Mouse (Mus musculus) stomach, postnatal 0 days (tissue): ENCODE data around the gene Ggt5. TPM values are rescaled to one million over a fixed set of nuclear protein-coding genes. Genes with fewer than 3 reads are reported as not detected.

Experiments used
- ATAC-seq: fragments of 200-750 bp; cut with Nextera tagmentation; 2 replicates; pipeline ENCODE4 v1.8.0; 2017; ENCODE audit not compliant: low FRiP score, low TSS enrichment
- DNase-seq: peaks from one replicate; pipeline ENCODE4 v3.0.0-alpha.2; 2016; ENCODE audit warnings: low spot score
- H3K27ac ChIP-seq: fragments of 300-500 bp; sonication (generic); replicated peaks from 2 replicates; pipeline ENCODE4 v1.5.1; 2014; ENCODE audit warnings: mild to moderate bottlenecking, control low read depth
- H3K27me3 ChIP-seq: fragments of 300-500 bp; sonication (generic); 2 replicates; pipeline ENCODE4 v1.6.1; 2014; ENCODE audit warnings: low read length; ENCODE audit not compliant: control insufficient read depth, insufficient read depth
- H3K36me3 ChIP-seq: fragments of 300-500 bp; sonication (generic); 2 replicates; pipeline ENCODE4 v1.6.1; 2014; ENCODE audit warnings: low read length, mixed read lengths; ENCODE audit not compliant: control insufficient read depth, insufficient read depth
- H3K4me1 ChIP-seq: fragments of 300-500 bp; sonication (generic); replicated peaks from 2 replicates; pipeline ENCODE4 v1.6.1; 2014; ENCODE audit warnings: antibody characterized with exemption; ENCODE audit not compliant: control insufficient read depth, insufficient read depth
- H3K4me2 ChIP-seq: fragments of 300-500 bp; sonication (generic); replicated peaks from 2 replicates; pipeline ENCODE4 v1.6.1; 2014; ENCODE audit warnings: low read depth, mild to moderate bottlenecking, control low read depth, moderate library complexity
- H3K4me3 ChIP-seq: fragments of 300-500 bp; sonication (generic); 2 replicates; pipeline ENCODE4 v1.5.1; 2014; ENCODE audit warnings: low read depth, low read length, control low read depth
- H3K9ac ChIP-seq: fragments of 300-500 bp; sonication (generic); 2 replicates; pipeline ENCODE4 v1.6.1; 2014; ENCODE audit warnings: mild to moderate bottlenecking, low read length, control low read depth, mixed read lengths
- H3K9me3 ChIP-seq: fragments of 300-500 bp; sonication (generic); 2 replicates; pipeline ENCODE4 v1.6.1; 2016; ENCODE audit warnings: low read length; ENCODE audit not compliant: control insufficient read depth
- CTCF ChIP-seq: IDR thresholded peaks from 2 replicates; pipeline ENCODE4 v1.5.1; 2016; ENCODE audit warnings: antibody characterized with exemption, low read depth, mild to moderate bottlenecking, moderate library complexity
- EP300 ChIP-seq: optimal IDR thresholded peaks from 2 replicates; pipeline ENCODE3; 2016; ENCODE audit warnings: antibody characterized with exemption
- WGBS: fragments of 180-500 bp; shearing (Covaris S2); extraction: QIAGEN DNeasy Blood & Tissue Kit; methylation state at CpG from one replicate; pipeline ENCODE4 v1.1.7; 2014; 5-methylcytosine and 5-hydroxymethylcytosine counted together
- polyA plus RNA-seq: library from polyadenylated mRNA; unstranded; fragments of >200 nt; fragmentation: Nextera tagmentation; extraction: Ambion mirVana; gene quantifications from 2 replicates; pipeline ENCODE4 v1.2.1, GENCODE M21; 2015

Ggt5 gene
- polyA plus RNA-seq, 1 experiment from 2014 or later = 2.8 TPM

DNA sequence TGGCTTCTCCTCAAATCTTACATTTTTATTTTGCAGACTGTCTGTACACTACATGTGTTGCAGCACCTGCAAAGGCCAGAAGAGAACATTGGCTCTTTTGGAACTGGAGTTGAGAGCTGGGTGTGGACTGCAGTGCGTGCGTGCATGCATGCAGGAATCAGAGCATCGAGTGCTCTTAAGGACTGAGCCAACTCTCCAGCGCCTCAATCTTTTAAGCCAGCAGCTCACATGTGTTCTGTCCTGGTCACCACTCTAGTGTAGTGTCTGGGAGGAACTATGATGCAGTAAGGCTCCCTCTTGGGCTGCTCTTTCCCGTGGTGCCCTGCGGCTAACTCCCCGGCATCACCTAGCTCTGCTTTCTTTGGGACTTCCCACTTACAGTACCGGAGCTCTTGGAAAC lies 56.5 kb downstream of the Ggt5 start:
- ATAC-seq (no peak), DNase-seq (no peak)

DNA sequence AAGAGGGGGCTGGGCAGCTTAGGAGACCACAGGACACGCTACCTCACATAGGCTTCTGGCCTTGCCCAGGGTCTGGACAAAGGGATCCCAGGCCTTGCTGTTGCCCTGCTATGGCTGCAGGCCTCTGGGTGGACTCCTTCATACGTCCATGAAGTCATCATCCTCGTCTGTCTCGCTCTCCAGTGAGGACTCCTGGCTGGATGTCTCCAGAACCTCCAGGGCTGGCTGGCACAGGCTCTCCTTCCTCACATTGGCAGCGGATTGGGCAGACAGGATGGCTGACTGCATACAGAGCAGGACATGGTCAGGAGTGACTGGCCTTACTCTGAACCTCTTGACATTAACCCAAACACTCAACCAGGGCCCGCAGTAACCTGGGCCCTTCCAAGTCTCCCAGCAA lies 57.3 kb downstream of the Ggt5 start:
- no peak for TF ChIP-seq CTCF
- TF ChIP-seq EP300 = no peak
- Histone ChIP-seq H3K4me1 (no peaks in the 10 kb centered on the region; the same call in 1 of the 2 replicates), H3K27me3 (no peaks in the 10 kb centered on the region), H3K4me2 (no peak overlapping the region), H3K9me3 (no peaks in the 10 kb centered on the region), H3K27ac (peak overlapping the region; percentile 59; the same call in 1 of the 2 replicates), H3K4me3 (no peak overlapping the region), H3K9ac (no peak overlapping the region), H3K36me3 (peaks cover 19% of the 10 kb centered on the region)
- ATAC-seq = no peak
- 86% methylated on average over 6 of the region's 6 CpGs for WGBS
- no peak for DNase-seq

More for the DNA sequence above, 56.5 kb downstream of the Ggt5 start:
- H3K4me2 ChIP-seq = no peak overlapping the region
- no peaks in the 10 kb centered on the region for H3K27me3 ChIP-seq
- TF ChIP-seq CTCF = no peak
- TF ChIP-seq EP300 = no peak
- H3K4me3 ChIP-seq = no peak overlapping the region
- H3K9ac ChIP-seq = no peak overlapping the region
- 90% methylated on average over 8 of the region's 8 CpGs for WGBS
- no peaks in the 10 kb centered on the region; the same call in 1 of the 2 replicates for H3K4me1 ChIP-seq
- H3K9me3 ChIP-seq = no peaks in the 10 kb centered on the region
- H3K36me3 ChIP-seq = peaks cover 11% of the 10 kb centered on the region
- no peak overlapping the region for H3K27ac ChIP-seq

DNA sequence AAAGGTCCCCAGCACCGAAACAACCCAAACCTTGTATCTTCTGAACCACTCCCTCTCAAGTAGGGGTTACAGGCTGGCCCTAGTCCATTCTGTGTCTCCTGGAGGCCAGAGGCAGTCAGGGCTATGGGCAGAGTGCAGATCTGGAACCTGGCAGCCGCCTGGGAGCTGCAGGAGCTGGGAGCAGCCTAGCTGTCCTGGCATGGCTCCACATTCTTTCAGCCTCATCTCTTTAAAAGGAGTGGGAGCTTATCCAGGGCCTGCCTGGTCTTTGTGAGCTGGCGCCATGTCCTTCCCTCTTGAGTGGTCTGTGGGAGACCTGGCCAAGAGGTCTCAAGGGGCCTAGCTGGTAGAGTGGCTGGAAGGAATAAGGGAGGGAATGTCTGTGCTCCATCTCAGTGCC lies 58.2 kb downstream of the Ggt5 start:
- no peak for DNase-seq
- no peak overlapping the region for H3K4me3 ChIP-seq
- H3K4me2 ChIP-seq = no peak overlapping the region
- no peak overlapping the region for H3K9ac ChIP-seq
- WGBS = 46% methylated on average over 3 of the region's 3 CpGs
- H3K27me3 ChIP-seq = no peaks in the 10 kb centered on the region
- no peaks in the 10 kb centered on the region; the same call in 1 of the 2 replicates for H3K4me1 ChIP-seq
- no peaks in the 10 kb centered on the region for H3K9me3 ChIP-seq
- H3K36me3 ChIP-seq = peaks cover 28% of the 10 kb centered on the region
- TF ChIP-seq CTCF = no peak
- no peak for TF ChIP-seq EP300
- peak; percentile 33; the same call in 1 of the 2 replicates for ATAC-seq
- H3K27ac ChIP-seq = peak overlapping the region; percentile 86

DNA sequence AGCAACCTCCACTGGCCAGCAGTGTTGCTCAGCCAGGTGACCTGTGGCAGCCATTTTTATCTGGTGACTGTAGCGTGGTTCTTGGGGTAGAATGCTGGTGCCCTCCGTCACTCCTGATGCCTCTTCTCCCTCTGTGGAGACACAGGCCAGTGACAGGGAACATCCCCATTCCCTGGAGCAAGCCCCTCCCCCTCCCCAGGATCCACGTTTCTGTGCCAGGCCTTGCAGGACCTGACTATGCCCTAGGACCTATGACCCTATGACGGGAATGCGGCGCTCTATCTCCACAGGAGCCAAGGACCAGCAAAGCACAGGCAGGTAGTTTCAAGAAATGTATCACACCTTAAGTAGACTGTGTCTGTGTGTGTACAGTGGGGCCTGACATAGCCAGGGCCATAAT lies 59.0 kb downstream of the Ggt5 start:
- TF ChIP-seq EP300 (no peak), CTCF (no peak)
- H3K27me3 ChIP-seq = no peaks in the 10 kb centered on the region
- H3K4me2 ChIP-seq = no peak overlapping the region
- no peak overlapping the region for H3K9ac ChIP-seq
- ATAC-seq (no peak), DNase-seq (no peak)
- no peaks in the 10 kb centered on the region; the same call in 1 of the 2 replicates for H3K4me1 ChIP-seq
- H3K36me3 ChIP-seq = peaks cover 33% of the 10 kb centered on the region
- no peaks in the 10 kb centered on the region for H3K9me3 ChIP-seq
- peak overlapping the region; percentile 86 for H3K27ac ChIP-seq
- H3K4me3 ChIP-seq = no peak overlapping the region
- 79% methylated on average over 6 of the region's 6 CpGs for WGBS

DNA sequence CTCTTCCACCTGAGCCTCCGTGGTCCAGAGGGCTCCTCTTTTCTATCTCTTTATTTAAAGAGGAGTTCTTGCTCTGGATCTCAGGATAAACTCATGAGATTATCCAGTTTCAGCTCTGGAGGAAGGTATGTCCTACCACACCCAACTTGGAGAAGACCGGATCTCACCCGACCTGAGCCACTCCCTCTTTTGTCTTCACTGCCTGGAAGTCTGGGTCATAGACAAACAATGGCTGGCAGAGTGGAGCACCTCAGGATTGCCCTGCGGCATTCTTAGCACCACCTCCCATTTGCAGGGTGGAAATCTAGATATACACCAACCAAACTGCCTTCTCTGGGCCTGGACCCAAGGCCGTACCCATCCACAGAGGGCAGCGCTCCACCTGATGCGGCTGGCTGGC lies 59.9 kb downstream of the Ggt5 start:
- H3K36me3 ChIP-seq = peaks cover 33% of the 10 kb centered on the region
- no peak overlapping the region for H3K4me2 ChIP-seq
- no peak overlapping the region for H3K9ac ChIP-seq
- 0 out of 2 replicates have a peak overlapping the region, but pooled peaks have one; percentile 1 for H3K27ac ChIP-seq
- no peaks in the 10 kb centered on the region for H3K9me3 ChIP-seq
- no peak overlapping the region for H3K4me3 ChIP-seq
- DNase-seq = no peak
- TF ChIP-seq EP300 (no peak), CTCF (no peak)
- 72% methylated on average over 7 of the region's 7 CpGs for WGBS
- no peaks in the 10 kb centered on the region for H3K27me3 ChIP-seq
- no peaks in the 10 kb centered on the region; the same call in 1 of the 2 replicates for H3K4me1 ChIP-seq
- no peak for ATAC-seq

DNA sequence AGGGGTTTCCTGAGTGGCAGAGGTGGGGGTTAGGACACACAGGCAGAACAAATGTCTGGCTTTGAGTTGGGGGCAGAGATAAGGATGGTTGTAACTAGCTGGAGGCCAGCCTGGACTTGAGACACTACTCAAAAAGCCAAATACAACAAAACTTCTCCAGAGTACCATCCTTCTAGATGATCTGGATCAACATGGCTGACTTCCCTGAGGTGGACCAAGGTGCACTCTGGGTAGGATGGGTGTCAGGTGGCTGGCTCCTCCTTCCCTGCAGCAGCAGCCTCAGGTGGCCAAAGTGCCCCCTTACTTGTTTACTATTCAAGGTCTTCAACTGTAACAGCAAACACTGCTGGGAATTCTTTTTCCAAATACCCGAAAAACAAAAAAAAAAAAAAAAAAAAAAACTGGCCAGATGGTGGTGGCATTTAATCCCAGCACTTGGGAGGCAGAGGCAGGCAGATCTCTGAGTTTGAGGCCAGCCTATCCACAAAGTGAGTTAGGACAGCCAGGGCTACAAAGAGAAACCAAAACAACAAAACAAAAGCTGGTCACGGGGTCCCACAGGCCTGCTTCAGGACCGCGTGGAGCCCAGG lies 60.4 kb downstream of the Ggt5 start:
- Histone ChIP-seq H3K27me3 (no peaks in the 10 kb centered on the region), H3K36me3 (peaks cover 33% of the 10 kb centered on the region), H3K27ac (0 out of 2 replicates have a peak overlapping the region, but pooled peaks have one; percentile 1), H3K9ac (no peak overlapping the region), H3K9me3 (no peaks in the 10 kb centered on the region), H3K4me2 (no peak overlapping the region), H3K4me3 (no peak overlapping the region), H3K4me1 (no peaks in the 10 kb centered on the region)
- TF ChIP-seq EP300 = no peak
- TF ChIP-seq CTCF = no peak
- DNase-seq (no peak), ATAC-seq (no peak)
- WGBS = 85% methylated on average over 4 of the region's 4 CpGs
